Mouse (Mus musculus) lung, postnatal 0 days (tissue): ENCODE measurements at regions not wholly inside any gene's neighbourhood (a gene's known extent, or its start where the extent isn't known, plus 50 kb on each side); places are given as distances from the start of the nearest gene placed in this dataset.

Experiments
- ATAC-seq: fragments of 200-750 bp; cut with Nextera tagmentation; 2 replicates; pipeline ENCODE4 v1.8.0; 2017; ENCODE audit warnings: moderate library complexity
- DNase-seq: peaks from one replicate; pipeline ENCODE4 v3.0.0-alpha.2; 2016; ENCODE audit warnings: low spot score
- H3K27ac ChIP-seq: fragments of 300-500 bp; sonication (generic); 2 replicates; pipeline ENCODE4 v1.5.1; 2014; ENCODE audit warnings: antibody characterized with exemption, mild to moderate bottlenecking, low read length, mixed read lengths
- H3K27me3 ChIP-seq: fragments of 300-500 bp; sonication (generic); replicated peaks from 2 replicates; pipeline ENCODE4 v1.6.1; 2014; ENCODE audit warnings: low read length, mixed read lengths; ENCODE audit not compliant: insufficient read depth
- H3K36me3 ChIP-seq: fragments of 300-500 bp; sonication (generic); 2 replicates; pipeline ENCODE4 v1.6.1; 2014; ENCODE audit warnings: low read length, mixed read lengths; ENCODE audit not compliant: insufficient read depth
- H3K4me1 ChIP-seq: fragments of 300-500 bp; sonication (generic); 2 replicates; pipeline ENCODE4 v1.6.1; 2014; ENCODE audit warnings: antibody characterized with exemption, low read depth, low read length, mixed read lengths; ENCODE audit not compliant: insufficient read depth
- H3K4me2 ChIP-seq: fragments of 300-500 bp; sonication (generic); replicated peaks from 2 replicates; pipeline ENCODE4 v1.6.1; 2014; ENCODE audit warnings: low read depth, mild to moderate bottlenecking, low read length, moderate library complexity, mixed read lengths
- H3K4me3 ChIP-seq: fragments of 300-500 bp; sonication (generic); 2 replicates; pipeline ENCODE4 v1.5.1; 2014; ENCODE audit warnings: low read depth, low read length
- H3K9ac ChIP-seq: fragments of 300-500 bp; sonication (generic); replicated peaks from 2 replicates; pipeline ENCODE4 v1.6.1; 2014; ENCODE audit warnings: low read depth, mild to moderate bottlenecking
- H3K9me3 ChIP-seq: fragments of 300-500 bp; sonication (generic); 2 replicates; pipeline ENCODE4 v1.6.1; 2016; ENCODE audit warnings: low read length, mixed read lengths
- CTCF ChIP-seq: IDR thresholded peaks from 2 replicates; pipeline ENCODE4 v1.5.1; 2016; ENCODE audit warnings: antibody characterized with exemption, mild to moderate bottlenecking
- EP300 ChIP-seq: IDR thresholded peaks from 2 replicates; pipeline ENCODE4 v1.6.1; 2016; ENCODE audit warnings: antibody characterized with exemption, mild to moderate bottlenecking, control low read depth
- WGBS: fragments of 180-500 bp; shearing (Covaris S2); extraction: QIAGEN DNeasy Blood & Tissue Kit; methylation state at CpG from one replicate; pipeline ENCODE4 v1.1.7; 2014; 5-methylcytosine and 5-hydroxymethylcytosine counted together

DNA sequence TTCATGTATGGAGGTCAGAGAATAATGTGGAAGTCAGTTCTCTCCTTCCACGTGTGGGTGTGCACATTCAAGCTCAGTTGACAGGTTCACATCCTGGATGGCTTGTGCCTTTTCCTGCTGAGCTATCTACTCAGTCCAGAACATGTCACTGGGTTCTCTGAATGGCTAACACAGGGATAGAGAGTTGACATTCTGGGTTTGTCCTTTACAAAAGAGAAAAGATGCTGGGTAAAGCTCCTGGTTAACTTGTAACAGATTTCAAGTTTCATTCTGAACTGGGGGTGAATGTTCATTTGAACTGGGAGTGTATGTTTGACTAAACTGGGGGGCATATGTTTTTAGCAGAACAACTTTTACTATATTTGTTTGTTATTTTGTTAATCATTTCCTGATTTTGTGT, 133.0 kb downstream of the Tmem17 start:
- no peak overlapping the region for H3K9ac ChIP-seq
- H3K36me3 ChIP-seq = no peaks in the 10 kb centered on the region
- no peak overlapping the region for H3K27ac ChIP-seq
- no peak for TF ChIP-seq EP300
- no peak for TF ChIP-seq CTCF
- H3K4me2 ChIP-seq = no peak overlapping the region
- no peaks in the 10 kb centered on the region for H3K4me1 ChIP-seq
- H3K4me3 ChIP-seq = no peak overlapping the region
- H3K9me3 ChIP-seq = no peaks in the 10 kb centered on the region
- ATAC-seq (no peak), DNase-seq (no peak)
- H3K27me3 ChIP-seq = no peaks in the 10 kb centered on the region
- WGBS = 33% methylated on average over 1 of the region's 1 CpGs

DNA sequence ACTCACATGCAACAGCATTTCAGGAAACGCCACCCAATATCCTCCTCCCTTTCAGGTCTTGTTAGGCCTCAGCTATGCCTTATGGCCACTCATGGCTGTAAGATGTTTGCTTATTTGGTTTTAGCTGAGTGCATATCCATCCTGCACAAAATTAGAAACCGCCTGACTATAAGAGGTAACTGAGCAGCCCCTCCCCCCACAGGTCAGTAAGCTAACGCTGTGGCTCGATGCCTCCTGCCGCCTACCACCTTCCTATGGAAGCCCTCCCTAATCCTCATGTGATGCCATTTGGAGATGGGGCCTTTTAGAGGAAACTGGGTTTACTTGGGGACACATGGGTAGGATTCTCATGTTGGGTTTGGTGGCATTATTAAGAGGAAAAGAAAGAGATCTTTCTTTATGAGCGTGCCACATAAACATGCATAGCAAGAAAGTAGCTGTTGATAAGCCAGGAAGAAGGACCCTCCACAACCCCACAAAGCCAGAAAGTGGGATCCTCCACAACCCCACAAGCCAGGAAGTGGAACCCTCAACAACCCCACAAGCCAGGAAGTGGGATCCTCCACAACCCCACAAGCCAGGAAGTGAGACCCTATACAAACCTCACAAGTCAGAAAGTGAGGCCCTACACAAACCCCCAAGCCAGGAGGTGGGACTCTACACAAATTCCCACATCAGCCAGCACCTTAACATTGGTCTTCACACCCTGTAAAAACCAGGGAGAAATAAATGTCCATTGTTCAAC, 134.5 kb downstream of the Tmem17 start:
- no peak overlapping the region for H3K4me2 ChIP-seq
- no peaks in the 10 kb centered on the region for H3K36me3 ChIP-seq
- H3K4me3 ChIP-seq = no peak overlapping the region
- no peak overlapping the region for H3K9ac ChIP-seq
- ATAC-seq (no peak), DNase-seq (no peak)
- H3K4me1 ChIP-seq = no peaks in the 10 kb centered on the region
- no peak overlapping the region for H3K27ac ChIP-seq
- TF ChIP-seq CTCF (no peak), EP300 (no peak)
- H3K9me3 ChIP-seq = no peaks in the 10 kb centered on the region
- H3K27me3 ChIP-seq = no peaks in the 10 kb centered on the region
- 66% methylated on average over 6 of the region's 6 CpGs for WGBS

- no peaks in the 10 kb centered on the region for H3K9me3 ChIP-seq
- WGBS = 80% methylated on average over 5 of the region's 5 CpGs
- H3K27ac ChIP-seq = no peak overlapping the region
- no peak overlapping the region for H3K4me3 ChIP-seq
- TF ChIP-seq CTCF (no peak), EP300 (no peak)
- no peak overlapping the region for H3K4me2 ChIP-seq
- no peak overlapping the region for H3K9ac ChIP-seq
- no peaks in the 10 kb centered on the region for H3K27me3 ChIP-seq
- DNase-seq (no peak), ATAC-seq (no peak)
- H3K4me1 ChIP-seq = no peaks in the 10 kb centered on the region
- H3K36me3 ChIP-seq = no peaks in the 10 kb centered on the region
These were observed 136.4 kb downstream of the Tmem17 start for GRCm38 (mm10) chr11:22648275-22648674.

DNA sequence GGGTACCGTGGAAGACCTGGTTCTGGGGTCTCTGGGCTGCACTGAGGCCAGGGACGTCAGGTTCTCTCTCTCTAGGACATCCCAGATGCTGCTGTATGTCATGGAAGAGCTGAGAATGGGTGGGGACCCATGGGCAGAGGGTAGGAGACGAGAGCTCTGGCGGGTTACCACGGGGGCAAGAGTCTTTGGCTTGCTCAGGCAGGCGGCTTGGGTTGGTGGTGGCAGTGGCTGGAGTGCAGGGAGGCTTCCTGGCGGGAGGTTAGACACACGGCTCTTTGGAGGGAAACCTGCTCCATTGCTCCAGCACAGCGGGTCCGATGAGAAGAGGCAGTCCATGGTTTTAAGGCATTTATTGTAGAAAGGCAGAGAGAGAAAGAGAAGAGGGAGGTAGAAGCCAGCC, 138.9 kb downstream of the Tmem17 start:
- ATAC-seq (no peak), DNase-seq (no peak)
- WGBS = 89% methylated on average over 10 of the region's 10 CpGs
- no peaks in the 10 kb centered on the region for H3K27me3 ChIP-seq
- no peak overlapping the region for H3K4me3 ChIP-seq
- no peak overlapping the region for H3K9ac ChIP-seq
- no peaks in the 10 kb centered on the region for H3K4me1 ChIP-seq
- H3K36me3 ChIP-seq = no peaks in the 10 kb centered on the region
- no peak for TF ChIP-seq EP300
- no peak for TF ChIP-seq CTCF
- H3K9me3 ChIP-seq = no peaks in the 10 kb centered on the region
- H3K4me2 ChIP-seq = no peak overlapping the region
- H3K27ac ChIP-seq = no peak overlapping the region

GRCm38 (mm10) chr11:22651313-22651712, 139.4 kb downstream of the Tmem17 start:
- no peak for DNase-seq
- Histone ChIP-seq H3K9me3 (no peaks in the 10 kb centered on the region), H3K9ac (no peak overlapping the region), H3K36me3 (no peaks in the 10 kb centered on the region), H3K4me3 (no peak overlapping the region), H3K4me1 (no peaks in the 10 kb centered on the region), H3K27me3 (no peaks in the 10 kb centered on the region), H3K4me2 (no peak overlapping the region), H3K27ac (no peak overlapping the region)
- TF ChIP-seq EP300 = no peak
- TF ChIP-seq CTCF = no peak
- no peak for ATAC-seq
- WGBS = 65% methylated on average over 1 of the region's 1 CpGs

DNA sequence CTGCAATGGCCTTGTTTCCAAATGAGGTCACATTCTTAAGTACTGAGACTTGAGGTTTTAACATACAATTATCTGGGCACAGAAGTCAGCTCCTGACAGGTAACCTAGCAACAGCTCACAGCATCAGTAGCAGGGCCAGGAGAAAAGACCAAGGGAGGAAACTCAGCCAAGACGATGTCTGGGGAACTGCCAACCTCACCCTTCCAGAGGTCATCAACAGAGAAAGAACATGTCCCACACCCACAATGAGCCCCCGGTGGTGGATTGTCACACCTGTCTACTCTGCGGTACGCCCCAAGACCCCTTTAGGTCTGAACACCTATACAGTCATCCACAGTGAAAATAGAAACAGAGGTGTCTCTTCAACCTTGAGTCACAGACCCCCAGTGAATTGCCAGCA, 140.0 kb downstream of the Tmem17 start:
- WGBS = 70% methylated on average over 4 of the region's 4 CpGs
- Histone ChIP-seq H3K4me3 (no peak overlapping the region), H3K27me3 (no peaks in the 10 kb centered on the region), H3K4me2 (no peak overlapping the region), H3K9me3 (no peaks in the 10 kb centered on the region), H3K4me1 (no peaks in the 10 kb centered on the region), H3K9ac (no peak overlapping the region), H3K27ac (no peak overlapping the region), H3K36me3 (no peaks in the 10 kb centered on the region)
- no peak for DNase-seq
- no peak for ATAC-seq
- no peak for TF ChIP-seq CTCF
- no peak for TF ChIP-seq EP300

GRCm38 (mm10) chr11:22652931-22653330, 141.0 kb downstream of the Tmem17 start:
- H3K36me3 ChIP-seq = no peaks in the 10 kb centered on the region
- TF ChIP-seq CTCF = no peak
- H3K4me3 ChIP-seq = no peak overlapping the region
- H3K27ac ChIP-seq = no peak overlapping the region
- no peak overlapping the region for H3K9ac ChIP-seq
- H3K4me2 ChIP-seq = no peak overlapping the region
- no peak for DNase-seq
- H3K4me1 ChIP-seq = no peaks in the 10 kb centered on the region
- WGBS = 49% methylated on average over 3 of the region's 3 CpGs
- H3K9me3 ChIP-seq = no peaks in the 10 kb centered on the region
- ATAC-seq = no peak
- no peaks in the 10 kb centered on the region for H3K27me3 ChIP-seq
